Mouse (Mus musculus) Muller cell, postnatal 12 days (primary cell): ENCODE results near the gene Rps28.
A peak's percentile ranks its signal among the peaks of the same experiment; 100 is the strongest.
"Not testable (repeated sequence)": the region's sequence is repeated elsewhere in the genome, so short reads cannot be mapped to it uniquely, and the experiment has no call there.

Experiments used
- DNase-seq: peaks from one replicate; pipeline ENCODE4 v3.0.0-alpha.2; 2015; ENCODE audit errors: inconsistent ontology term

The Rps28 gene

GRCm38 (mm10) chr17:33824084-33824996 is at the start of gene Rps28, which contains the start of gene Ndufa7:
Rps28 (minus strand) TSS chr17:33824562.
Ndufa7 (plus strand) TSS chr17:33824572.
- peak; percentile 95 for DNase-seq

GRCm38 (mm10) chr17:33873537-33873936 is 49.2 kb upstream of the Rps28 start, which contains the start of gene Gm7029:
Gm7029 (plus strand) TSS chr17:33873837.
- not testable (repeated sequence) for DNase-seq

- no peak for DNase-seq
Measured at GRCm38 (mm10) chr17:33865330-33866030, 41.1 kb upstream of the Rps28 start.

GRCm38 (mm10) chr17:33857816-33858215 is 33.5 kb upstream of the Rps28 start:
- DNase-seq = no peak

- no peak for DNase-seq
Measured at GRCm38 (mm10) chr17:33851331-33851730, 27.0 kb upstream of the Rps28 start.

- no peak for DNase-seq
Measured at GRCm38 (mm10) chr17:33848139-33848538, 23.8 kb upstream of the Rps28 start.

- DNase-seq = no peak
Measured at GRCm38 (mm10) chr17:33844196-33844595, 19.8 kb upstream of the Rps28 start.

- peak; percentile 93 for DNase-seq
Measured at GRCm38 (mm10) chr17:33842966-33843795, 18.8 kb upstream of the Rps28 start, which contains the start of gene Cd320. Cd320 (plus strand) TSS chr17:33843091.

- no peak for DNase-seq
Measured at GRCm38 (mm10) chr17:33829561-33829960, 5.2 kb upstream of the Rps28 start.

- peak; percentile 16 for DNase-seq
Measured at GRCm38 (mm10) chr17:33828892-33829291, 4.5 kb upstream of the Rps28 start.

- DNase-seq = peak; percentile 43
Measured at GRCm38 (mm10) chr17:33826850-33827249, 2.5 kb upstream of the Rps28 start.

- no peak for DNase-seq
Measured at GRCm38 (mm10) chr17:33825462-33825861, 1.1 kb upstream of the Rps28 start.

- not testable (repeated sequence) for DNase-seq
Measured at GRCm38 (mm10) chr17:33824997-33825330, 602 bp upstream of the Rps28 start.

- not testable (repeated sequence) for DNase-seq
Measured at GRCm38 (mm10) chr17:33823171-33823570, 1.2 kb downstream of the Rps28 start.

- no peak for DNase-seq
Measured at GRCm38 (mm10) chr17:33822436-33822959, 1.9 kb downstream of the Rps28 start.

GRCm38 (mm10) chr17:33817969-33818643 is 6.3 kb downstream of the Rps28 start:
- no peak for DNase-seq

GRCm38 (mm10) chr17:33817184-33817968 is 7.0 kb downstream of the Rps28 start:
- peak; percentile 98 for DNase-seq

- DNase-seq = no peak
Measured at GRCm38 (mm10) chr17:33816612-33817011, 7.8 kb downstream of the Rps28 start.

GRCm38 (mm10) chr17:33815399-33815798 is 9.0 kb downstream of the Rps28 start:
- DNase-seq = no peak

GRCm38 (mm10) chr17:33812990-33813389 is 11.4 kb downstream of the Rps28 start:
- no peak for DNase-seq
